Mouse (Mus musculus) heart, embryonic 12.5 days (tissue): Measurements from ENCODE around the gene Dock1. TPM values are rescaled to one million over a fixed set of nuclear protein-coding genes. Genes with fewer than 3 reads are reported as not detected.

ENCODE experiments used
- ATAC-seq: fragments of 200-750 bp; cut with Nextera tagmentation; 2 replicates; pipeline ENCODE4 v1.8.0; 2017; ENCODE audit warnings: moderate TSS enrichment, moderate library complexity; ENCODE audit not compliant: insufficient number of reproducible peaks, low FRiP score
- H3K27ac ChIP-seq: fragments of 300-500 bp; sonication (generic); 2 replicates; pipeline ENCODE4 v1.5.1; 2016; ENCODE audit warnings: mild to moderate bottlenecking, moderate library complexity; ENCODE audit not compliant: poor library complexity, severe bottlenecking
- H3K27me3 ChIP-seq: fragments of 300-500 bp; sonication (generic); replicated peaks from 2 replicates; pipeline ENCODE4 v1.6.1; 2016; ENCODE audit warnings: mild to moderate bottlenecking, moderate library complexity
- H3K36me3 ChIP-seq: fragments of 300-500 bp; sonication (generic); 2 replicates; pipeline ENCODE4 v1.6.1; 2016; ENCODE audit warnings: mild to moderate bottlenecking, moderate library complexity
- H3K4me1 ChIP-seq: fragments of 300-500 bp; sonication (generic); replicated peaks from 2 replicates; pipeline ENCODE4 v1.6.1; 2016; ENCODE audit warnings: mild to moderate bottlenecking
- H3K4me2 ChIP-seq: fragments of 300-500 bp; sonication (generic); 2 replicates; pipeline ENCODE4 v1.6.1; 2016; ENCODE audit warnings: mild to moderate bottlenecking, moderate library complexity
- H3K4me3 ChIP-seq: fragments of 300-500 bp; sonication (generic); 2 replicates; pipeline ENCODE4 v1.5.1; 2016; ENCODE audit warnings: mild to moderate bottlenecking
- H3K9ac ChIP-seq: fragments of 300-500 bp; sonication (generic); 2 replicates; pipeline ENCODE4 v1.6.1; 2016; ENCODE audit warnings: mild to moderate bottlenecking, moderate library complexity
- H3K9me3 ChIP-seq: fragments of 300-500 bp; sonication (generic); replicated peaks from 2 replicates; pipeline ENCODE4 v1.6.1; 2016; ENCODE audit warnings: mild to moderate bottlenecking, moderate library complexity
- WGBS: fragments of 180-500 bp; shearing (Covaris S2); methylation state at CpG from one replicate; pipeline ENCODE4 v1.1.7; 2016; 5-methylcytosine and 5-hydroxymethylcytosine counted together
- polyA plus RNA-seq: library from polyadenylated mRNA; unstranded; fragments of >200 nt; fragmentation: Nextera tagmentation; extraction: Ambion mirVana; gene quantifications from 2 replicates; pipeline ENCODE4 v1.2.1, GENCODE M21; 2016

The Dock1 gene
- polyA plus RNA-seq, 1 experiment from 2014 or later = 31.9 TPM

- 87% methylated on average over 5 of the region's 5 CpGs for WGBS
- H3K4me3 ChIP-seq = no peak overlapping the region
- no peak for ATAC-seq
- H3K27me3 ChIP-seq = no peaks in the 10 kb centered on the region
- H3K4me2 ChIP-seq = no peak overlapping the region
- peaks cover 47% of the 10 kb centered on the region for H3K4me1 ChIP-seq
- no peaks in the 10 kb centered on the region for H3K36me3 ChIP-seq
- no peak overlapping the region for H3K27ac ChIP-seq
- no peaks in the 10 kb centered on the region for H3K9me3 ChIP-seq
- no peak overlapping the region for H3K9ac ChIP-seq
Measured at GRCm38 (mm10) chr7:134673135-134673534, 2.7 kb downstream of the Dock1 start.

- no peaks in the 10 kb centered on the region for H3K27me3 ChIP-seq
- H3K9me3 ChIP-seq = no peaks in the 10 kb centered on the region
- H3K9ac ChIP-seq = no peak overlapping the region
- ATAC-seq = no peak
- H3K4me1 ChIP-seq = peaks cover 55% of the 10 kb centered on the region
- no peak overlapping the region for H3K4me3 ChIP-seq
- no peaks in the 10 kb centered on the region for H3K36me3 ChIP-seq
- H3K27ac ChIP-seq = no peak overlapping the region
- H3K4me2 ChIP-seq = no peak overlapping the region
- WGBS = 72% methylated on average over 9 of the region's 9 CpGs
Measured at GRCm38 (mm10) chr7:134673952-134674351, 3.5 kb downstream of the Dock1 start.

- no peaks in the 10 kb centered on the region for H3K9me3 ChIP-seq
- H3K27ac ChIP-seq = no peak overlapping the region
- no peak overlapping the region for H3K4me2 ChIP-seq
- no peaks in the 10 kb centered on the region for H3K27me3 ChIP-seq
- H3K4me3 ChIP-seq = no peak overlapping the region
- H3K4me1 ChIP-seq = peaks cover 49% of the 10 kb centered on the region
- H3K36me3 ChIP-seq = 0 out of 2 replicates have a peak, but pooled peaks cover 5% of the 10 kb centered on the region
- no peak overlapping the region for H3K9ac ChIP-seq
- 63% methylated on average over 4 of the region's 4 CpGs for WGBS
- ATAC-seq = no peak
Measured at GRCm38 (mm10) chr7:134677852-134678251, 7.4 kb downstream of the Dock1 start.

GRCm38 (mm10) chr7:134679314-134680158 is 9.1 kb downstream of the Dock1 start:
- 60% methylated on average over 13 of the region's 13 CpGs for WGBS
- Histone ChIP-seq H3K27me3 (no peaks in the 10 kb centered on the region), H3K4me3 (no peak overlapping the region), H3K4me2 (no peak overlapping the region), H3K9me3 (no peaks in the 10 kb centered on the region), H3K27ac (peak overlapping the region; percentile 24; the same call in 1 of the 2 replicates), H3K4me1 (peaks cover 45% of the 10 kb centered on the region), H3K36me3 (peaks cover 12% of the 10 kb centered on the region; the same call in 1 of the 2 replicates), H3K9ac (peak overlapping the region; percentile 52; the same call in 1 of the 2 replicates)
- ATAC-seq = no peak

GRCm38 (mm10) chr7:134680161-134680560 is 9.7 kb downstream of the Dock1 start:
- Histone ChIP-seq H3K4me2 (no peak overlapping the region), H3K27ac (no peak overlapping the region), H3K4me1 (peaks cover 45% of the 10 kb centered on the region), H3K9me3 (no peaks in the 10 kb centered on the region), H3K27me3 (no peaks in the 10 kb centered on the region), H3K9ac (no peak overlapping the region), H3K36me3 (peaks cover 12% of the 10 kb centered on the region; the same call in 1 of the 2 replicates), H3K4me3 (no peak overlapping the region)
- no peak for ATAC-seq
- WGBS = 59% methylated on average over 2 of the region's 2 CpGs

GRCm38 (mm10) chr7:134681729-134682527 is 11.5 kb downstream of the Dock1 start:
- H3K27ac ChIP-seq = no peak overlapping the region
- no peak for ATAC-seq
- WGBS = 80% methylated on average over 12 of the region's 12 CpGs

GRCm38 (mm10) chr7:134688332-134688731 is 17.9 kb downstream of the Dock1 start:
- no peak overlapping the region for H3K27ac ChIP-seq
- H3K4me2 ChIP-seq = no peak overlapping the region
- no peak overlapping the region for H3K9ac ChIP-seq
- H3K9me3 ChIP-seq = no peaks in the 10 kb centered on the region; the same call in 1 of the 2 replicates
- no peaks in the 10 kb centered on the region for H3K27me3 ChIP-seq
- no peaks in the 10 kb centered on the region; the same call in 1 of the 2 replicates for H3K4me1 ChIP-seq
- WGBS = 85% methylated on average over 6 of the region's 6 CpGs
- ATAC-seq = no peak
- H3K4me3 ChIP-seq = no peak overlapping the region
- peaks cover 15% of the 10 kb centered on the region; the same call in 1 of the 2 replicates for H3K36me3 ChIP-seq

More at GRCm38 (mm10) chr7:134681729-134682527, 11.5 kb downstream of the Dock1 start:
- H3K9ac ChIP-seq = no peak overlapping the region
- H3K27me3 ChIP-seq = no peaks in the 10 kb centered on the region
- no peak overlapping the region for H3K4me2 ChIP-seq
- peaks cover 42% of the 10 kb centered on the region for H3K4me1 ChIP-seq
- peaks cover 18% of the 10 kb centered on the region; the same call in 1 of the 2 replicates for H3K36me3 ChIP-seq
- no peak overlapping the region for H3K4me3 ChIP-seq
- H3K9me3 ChIP-seq = no peaks in the 10 kb centered on the region; the same call in 1 of the 2 replicates

- no peak for ATAC-seq
- Histone ChIP-seq H3K36me3 (0 out of 2 replicates have a peak, but pooled peaks cover 12% of the 10 kb centered on the region), H3K9ac (no peak overlapping the region), H3K27ac (no peak overlapping the region), H3K9me3 (no peaks in the 10 kb centered on the region; the same call in 1 of the 2 replicates), H3K27me3 (no peaks in the 10 kb centered on the region), H3K4me1 (peaks cover 9% of the 10 kb centered on the region; the same call in 1 of the 2 replicates), H3K4me2 (no peak overlapping the region), H3K4me3 (no peak overlapping the region)
- WGBS = 72% methylated on average over 5 of the region's 5 CpGs
Measured at GRCm38 (mm10) chr7:134690118-134690517, 19.7 kb downstream of the Dock1 start.

GRCm38 (mm10) chr7:134690806-134691205 is 20.4 kb downstream of the Dock1 start:
- Histone ChIP-seq H3K4me2 (no peak overlapping the region), H3K9ac (no peak overlapping the region), H3K4me1 (peaks cover 16% of the 10 kb centered on the region; the same call in 1 of the 2 replicates), H3K4me3 (no peak overlapping the region), H3K27me3 (no peaks in the 10 kb centered on the region), H3K27ac (no peak overlapping the region), H3K36me3 (0 out of 2 replicates have a peak, but pooled peaks cover 12% of the 10 kb centered on the region), H3K9me3 (no peaks in the 10 kb centered on the region; the same call in 1 of the 2 replicates)
- 87% methylated on average over 3 of the region's 3 CpGs for WGBS
- no peak for ATAC-seq

GRCm38 (mm10) chr7:134693325-134693724 is 22.9 kb downstream of the Dock1 start:
- WGBS = 95% methylated on average over 1 of the region's 1 CpGs
- no peaks in the 10 kb centered on the region for H3K27me3 ChIP-seq
- no peak overlapping the region for H3K9ac ChIP-seq
- H3K4me2 ChIP-seq = no peak overlapping the region
- H3K27ac ChIP-seq = no peak overlapping the region
- no peak overlapping the region for H3K4me3 ChIP-seq
- H3K9me3 ChIP-seq = no peaks in the 10 kb centered on the region
- H3K36me3 ChIP-seq = no peaks in the 10 kb centered on the region
- ATAC-seq = no peak
- H3K4me1 ChIP-seq = peaks cover 39% of the 10 kb centered on the region

GRCm38 (mm10) chr7:134695431-134695830 is 25.0 kb downstream of the Dock1 start:
- H3K9me3 ChIP-seq = no peaks in the 10 kb centered on the region
- no peak overlapping the region for H3K27ac ChIP-seq
- H3K4me3 ChIP-seq = no peak overlapping the region
- no peak overlapping the region for H3K9ac ChIP-seq
- peaks cover 43% of the 10 kb centered on the region for H3K4me1 ChIP-seq
- H3K27me3 ChIP-seq = no peaks in the 10 kb centered on the region
- no peak for ATAC-seq
- H3K4me2 ChIP-seq = no peak overlapping the region
- 76% methylated on average over 4 of the region's 4 CpGs for WGBS
- H3K36me3 ChIP-seq = no peaks in the 10 kb centered on the region
